Mouse (Mus musculus) right cerebral cortex, postnatal 4 days (tissue): ENCODE results near the gene Hmgxb4.
"Not testable (repeated sequence)": the region's sequence is repeated elsewhere in the genome, so short reads cannot be mapped to it uniquely, and the experiment has no call there.

Experiments
- DNase-seq: peaks from one replicate; pipeline ENCODE4 v3.0.0-alpha.2; 2022

Hmgxb4 gene

GRCm38 (mm10) chr8:74993081-74993474, at the start of gene Hmgxb4:
TSS of gene Hmgxb4 (plus strand) at chr8:74993356.
- no peak for DNase-seq

GRCm38 (mm10) chr8:74949445-74949844, 43.7 kb upstream of the Hmgxb4 start:
- DNase-seq, result no peak

GRCm38 (mm10) chr8:74963983-74964382, 29.2 kb upstream of the Hmgxb4 start:
- no peak for DNase-seq

- DNase-seq, result not testable (repeated sequence)
Observed at GRCm38 (mm10) chr8:74970286-74970685, 22.9 kb upstream of the Hmgxb4 start.

- no peak for DNase-seq
Observed at GRCm38 (mm10) chr8:74971636-74972035, 21.5 kb upstream of the Hmgxb4 start.

GRCm38 (mm10) chr8:74972322-74972883, 20.8 kb upstream of the Hmgxb4 start:
- no peak for DNase-seq

GRCm38 (mm10) chr8:74973121-74973869, 19.9 kb upstream of the Hmgxb4 start:
- no peak for DNase-seq

GRCm38 (mm10) chr8:74973904-74974303, 19.3 kb upstream of the Hmgxb4 start:
- DNase-seq, result no peak

GRCm38 (mm10) chr8:74977427-74977826, 15.7 kb upstream of the Hmgxb4 start:
- peak; percentile 37 for DNase-seq

- DNase-seq, result no peak
Observed at GRCm38 (mm10) chr8:74980060-74980710, 13.0 kb upstream of the Hmgxb4 start.

- DNase-seq, result peak; percentile 79
Observed at GRCm38 (mm10) chr8:74980711-74981062, 12.5 kb upstream of the Hmgxb4 start.

- DNase-seq, result no peak
Observed at GRCm38 (mm10) chr8:74981809-74982208, 11.3 kb upstream of the Hmgxb4 start.

- DNase-seq, result no peak
Observed at GRCm38 (mm10) chr8:74987436-74987835, 5.7 kb upstream of the Hmgxb4 start.

- no peak for DNase-seq
Observed at GRCm38 (mm10) chr8:74990021-74990420, 3.1 kb upstream of the Hmgxb4 start.

GRCm38 (mm10) chr8:74993475-74994451, 607 bp downstream of the Hmgxb4 start:
- DNase-seq, result peak; percentile 83

- no peak for DNase-seq
Observed at GRCm38 (mm10) chr8:74994540-74994939, 1.4 kb downstream of the Hmgxb4 start.

GRCm38 (mm10) chr8:75000431-75000830, 7.3 kb downstream of the Hmgxb4 start:
- DNase-seq, result no peak

- DNase-seq, result no peak
Observed at GRCm38 (mm10) chr8:75008826-75009225, 15.7 kb downstream of the Hmgxb4 start.

GRCm38 (mm10) chr8:75013557-75013956, 20.4 kb downstream of the Hmgxb4 start:
- no peak for DNase-seq

GRCm38 (mm10) chr8:75013964-75014363, 20.8 kb downstream of the Hmgxb4 start:
- no peak for DNase-seq

- no peak for DNase-seq
Observed at GRCm38 (mm10) chr8:75015981-75016380, 22.8 kb downstream of the Hmgxb4 start.

- no peak for DNase-seq
Observed at GRCm38 (mm10) chr8:75016422-75016821, 23.3 kb downstream of the Hmgxb4 start.
